Mouse (Mus musculus) splenic B cell, adult 2 months (primary cell): Measurements from ENCODE around the gene Nckap1l.

Source experiments
- DNase-seq: peaks from one replicate; pipeline ENCODE4 v3.0.0-alpha.2; 2011; ENCODE audit warnings: low read depth, low spot score
- H3K27me3 ChIP-seq: 2 replicates; pipeline ENCODE4 v1.6.1; 2012; ENCODE audit warnings: mild to moderate bottlenecking, low read length, moderate library complexity, mixed read lengths; ENCODE audit not compliant: control insufficient read depth, poor library complexity, insufficient read depth, severe bottlenecking
- H3K36me3 ChIP-seq: 2 replicates; pipeline ENCODE4 v1.6.1; 2012; ENCODE audit warnings: mild to moderate bottlenecking, low read length, moderate library complexity, mixed read lengths; ENCODE audit not compliant: control insufficient read depth, poor library complexity, insufficient read depth, severe bottlenecking

Gene Nckap1l

DNA sequence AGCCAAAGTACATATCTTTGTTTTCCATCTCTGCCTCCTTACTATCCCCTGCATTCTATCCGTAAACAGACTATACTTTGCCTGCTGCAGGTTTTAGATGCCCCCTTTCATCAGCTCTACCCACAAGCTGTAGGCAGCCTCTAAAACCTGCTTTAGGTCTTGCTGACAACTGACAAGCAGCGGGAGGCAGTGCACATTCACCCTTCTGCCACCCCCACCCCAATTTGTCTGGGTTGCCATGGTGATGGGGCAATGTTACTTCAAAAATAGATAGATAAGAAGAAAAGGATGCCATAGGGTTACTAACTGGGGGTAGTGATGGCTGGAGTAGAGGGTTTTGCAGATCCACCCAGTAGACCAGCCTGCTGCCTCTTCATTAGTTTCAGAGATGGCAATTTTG, 30.9 kb downstream of the Nckap1l start:
- no peak for DNase-seq

DNA sequence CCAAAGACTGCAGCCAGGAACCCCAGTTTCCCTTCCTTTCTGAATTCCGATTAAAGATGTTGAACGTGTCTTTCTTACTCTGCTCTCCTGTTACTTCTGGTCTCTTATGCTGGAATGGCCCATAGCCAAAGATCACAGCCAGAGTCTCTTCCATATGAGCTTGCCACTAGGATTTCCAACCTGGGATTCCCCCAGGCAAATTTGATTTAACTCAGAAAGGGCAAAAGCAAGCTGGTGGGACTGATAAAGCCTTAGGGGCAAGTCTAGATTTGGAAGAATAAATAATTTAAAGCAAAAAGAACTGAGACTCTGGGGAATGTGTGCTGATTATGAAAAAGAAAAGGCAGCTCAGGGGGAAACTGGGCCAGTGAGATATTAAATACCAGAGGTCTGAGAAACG, 31.5 kb downstream of the Nckap1l start:
- H3K36me3 ChIP-seq, result peaks cover 41% of the 10 kb centered on the region
- no peaks in the 10 kb centered on the region for H3K27me3 ChIP-seq
- DNase-seq, result no peak

More for the DNA sequence above, 30.9 kb downstream of the Nckap1l start:
- peaks cover 42% of the 10 kb centered on the region for H3K36me3 ChIP-seq
- no peaks in the 10 kb centered on the region for H3K27me3 ChIP-seq

DNA sequence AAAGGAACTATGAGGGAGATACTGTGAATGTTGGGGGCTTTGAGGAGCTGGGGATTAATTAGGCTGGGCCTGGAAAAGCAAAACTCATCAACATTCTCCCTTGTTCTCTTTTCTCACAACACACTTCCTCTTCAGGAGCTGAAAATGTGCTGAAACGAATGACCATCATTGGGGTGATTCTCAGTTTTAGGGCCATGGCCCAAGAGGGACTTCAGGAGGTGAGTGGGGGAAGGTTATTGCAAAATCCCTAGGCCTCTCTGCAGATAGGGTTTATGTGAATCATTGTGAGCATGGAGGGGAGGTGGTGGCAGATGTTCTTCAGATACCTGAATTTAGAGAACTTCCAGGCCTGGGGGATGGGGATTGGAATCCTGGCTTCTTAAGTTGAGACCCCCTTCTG, 33.1 kb downstream of the Nckap1l start:
- Histone ChIP-seq H3K36me3 (peaks cover 38% of the 10 kb centered on the region), H3K27me3 (no peaks in the 10 kb centered on the region)
- no peak for DNase-seq

DNA sequence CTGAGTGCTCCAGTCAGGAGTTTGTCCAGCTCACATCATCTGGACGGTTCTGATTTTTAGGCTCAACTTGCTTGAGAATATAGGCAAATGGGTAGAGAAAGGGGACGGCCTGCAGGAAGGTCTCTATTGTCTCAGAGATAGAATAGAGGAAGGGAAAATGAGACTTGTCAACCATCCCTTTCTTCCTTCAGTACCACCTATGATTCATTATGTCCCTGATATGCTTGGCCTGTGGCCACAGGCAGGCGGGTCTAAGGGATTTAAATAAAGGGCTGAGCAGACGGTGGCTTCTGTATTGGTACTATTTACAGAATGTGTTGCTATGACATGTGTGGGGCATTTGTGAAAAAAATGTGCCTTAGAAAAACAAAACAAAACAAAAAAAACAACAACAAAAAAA, 34.7 kb downstream of the Nckap1l start:
- DNase-seq, result no peak
- no peaks in the 10 kb centered on the region for H3K27me3 ChIP-seq
- H3K36me3 ChIP-seq, result peaks cover 41% of the 10 kb centered on the region

DNA sequence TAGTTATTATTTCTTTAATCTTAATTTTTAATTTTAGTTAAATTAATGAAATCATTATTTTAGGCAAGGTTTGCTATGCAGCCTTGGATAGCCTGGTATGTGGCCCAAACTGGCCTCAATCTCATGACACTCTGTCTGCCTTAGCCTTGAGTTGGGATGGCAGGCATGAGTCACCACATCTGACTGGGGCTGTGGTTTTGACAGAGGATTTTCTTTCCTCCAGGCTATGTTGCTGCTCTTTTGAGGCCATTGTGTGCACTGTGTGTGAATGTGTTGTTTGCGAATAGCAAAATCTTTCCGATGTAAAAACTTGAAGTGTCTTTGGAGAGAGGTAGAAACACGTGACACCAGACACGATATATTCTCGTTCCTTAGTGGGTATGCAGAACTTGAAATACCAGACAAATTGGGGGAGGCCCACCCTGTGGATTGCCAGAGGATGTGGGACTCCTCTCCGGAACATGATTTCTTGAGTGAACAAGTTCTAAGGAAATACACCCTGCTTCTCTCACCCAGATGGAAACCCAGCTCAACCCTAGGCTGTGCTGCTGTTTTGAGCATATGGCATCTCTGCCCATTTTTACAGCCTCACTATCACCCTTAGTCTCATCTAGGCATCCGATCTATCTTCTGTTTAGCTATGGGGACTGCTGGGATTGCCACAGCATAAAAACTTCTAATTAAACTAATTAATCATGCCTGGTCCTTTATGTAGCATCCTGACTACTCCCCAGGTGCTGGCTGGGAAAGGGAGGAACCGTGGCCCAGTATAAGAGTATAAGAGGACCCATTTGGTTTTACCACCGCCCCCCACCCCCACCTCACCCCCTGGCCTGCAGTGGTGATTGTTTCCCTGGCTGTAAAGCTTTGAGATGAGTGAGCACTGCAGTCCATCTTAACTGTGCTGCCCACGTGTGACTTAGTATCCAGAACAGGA, 42.9 kb downstream of the Nckap1l start:
- H3K36me3 ChIP-seq, result peaks cover 22% of the 10 kb centered on the region
- DNase-seq, result no peak
- no peaks in the 10 kb centered on the region for H3K27me3 ChIP-seq

DNA sequence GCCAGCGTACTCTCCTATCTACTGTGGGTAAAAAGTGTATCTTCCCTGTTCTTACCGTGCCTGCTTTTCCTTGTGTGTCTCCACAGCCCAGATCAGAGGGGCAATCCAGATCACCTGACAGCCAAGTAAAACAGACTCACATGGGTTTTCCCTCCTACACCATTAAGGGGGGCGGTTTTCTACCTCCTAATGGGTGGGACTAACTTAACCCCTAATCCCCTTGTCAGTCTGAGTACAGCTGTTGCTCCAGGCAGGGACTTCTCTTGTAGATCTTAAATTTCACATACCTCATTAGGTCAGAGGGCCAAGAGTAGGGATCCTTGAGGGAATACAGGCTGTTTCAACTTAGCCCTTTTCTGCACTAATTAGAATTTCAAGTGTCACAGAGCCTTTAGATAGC, 44.6 kb downstream of the Nckap1l start:
- Histone ChIP-seq H3K27me3 (no peaks in the 10 kb centered on the region), H3K36me3 (peaks cover 10% of the 10 kb centered on the region)
- no peak for DNase-seq

DNA sequence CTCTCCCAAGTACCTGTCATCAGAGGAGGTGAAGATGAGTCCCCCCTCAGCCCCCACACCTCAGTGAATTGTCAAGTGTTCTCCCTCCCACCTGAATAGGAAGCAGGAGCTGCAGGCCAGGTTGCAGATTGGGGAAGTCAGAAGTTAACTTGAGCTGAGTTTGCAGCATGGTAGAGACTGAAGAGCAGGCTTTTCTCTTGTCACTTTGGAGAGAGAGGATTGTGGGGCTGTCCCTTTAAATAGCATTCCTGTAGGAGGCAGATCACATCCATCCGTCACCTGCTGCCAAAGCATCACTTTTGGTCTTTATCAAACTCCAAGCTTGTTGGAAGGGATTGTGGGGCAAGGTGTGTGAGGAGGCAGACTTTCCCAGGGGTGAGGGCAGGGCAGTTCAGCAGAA, 47.1 kb downstream of the Nckap1l start:
- H3K36me3 ChIP-seq, result peaks cover 8% of the 10 kb centered on the region; the same call in 1 of the 2 replicates
- no peaks in the 10 kb centered on the region for H3K27me3 ChIP-seq
- no peak for DNase-seq

DNA sequence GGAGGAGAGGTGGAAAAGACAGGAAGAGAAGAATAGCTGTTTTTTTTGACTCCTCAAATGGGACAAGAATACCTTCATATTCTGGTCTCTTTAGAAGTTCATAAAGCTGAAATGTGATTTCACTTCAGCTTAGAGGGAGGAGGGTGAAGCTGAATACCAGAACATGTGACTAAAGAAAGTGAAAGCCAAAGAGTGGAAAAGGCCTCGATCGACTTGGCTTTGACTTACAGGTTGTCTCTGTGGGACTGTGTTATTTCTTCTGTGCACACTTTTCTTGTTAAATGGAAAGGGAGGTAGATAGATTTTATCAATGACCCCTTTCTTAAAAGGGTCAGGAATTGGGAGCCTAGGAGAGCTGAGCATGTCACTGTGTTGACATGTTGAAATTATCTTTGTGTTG, 47.6 kb downstream of the Nckap1l start:
- Histone ChIP-seq H3K36me3 (peaks cover 8% of the 10 kb centered on the region; the same call in 1 of the 2 replicates), H3K27me3 (no peaks in the 10 kb centered on the region)
- DNase-seq, result peak; percentile 21

DNA sequence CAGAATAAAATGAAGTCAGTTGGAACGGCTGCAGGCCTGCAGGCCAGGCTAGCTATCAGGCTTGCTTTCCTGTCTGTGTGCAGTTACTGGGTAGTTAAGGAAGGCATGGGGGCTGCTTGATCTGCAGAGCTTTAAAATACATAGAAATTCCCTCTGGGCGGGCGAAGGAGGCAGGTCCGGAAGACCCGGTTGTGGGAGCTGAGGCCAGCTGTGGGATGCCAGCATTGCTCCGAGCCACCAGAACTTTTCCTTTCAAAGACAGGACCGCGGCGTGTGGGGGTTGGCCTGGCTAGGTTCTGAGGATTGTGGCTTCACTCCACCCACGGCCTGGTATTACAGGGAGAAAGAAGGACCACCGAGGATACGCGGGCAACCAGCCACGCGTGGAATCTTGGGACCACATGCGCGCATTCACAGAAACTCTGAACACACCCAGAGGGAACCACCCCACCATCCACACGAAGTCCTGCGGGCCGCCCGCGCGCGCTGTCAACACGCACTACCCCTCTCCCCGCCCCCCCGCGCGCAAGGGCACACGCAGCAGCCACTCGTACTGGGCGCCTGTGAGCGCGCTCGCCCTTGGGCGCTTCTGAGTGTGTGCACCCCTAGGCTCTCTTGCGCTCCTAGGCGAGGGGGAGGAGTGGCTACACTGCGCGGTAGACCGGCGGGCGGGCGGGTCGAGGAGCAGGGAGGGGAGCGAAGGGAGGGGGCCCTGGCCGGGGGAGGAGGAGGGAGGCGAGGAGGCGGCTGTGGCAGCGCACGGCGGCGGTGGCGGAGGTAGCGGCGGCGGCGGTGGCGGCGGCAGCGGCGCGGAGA, 49.0 kb downstream of the Nckap1l start, which contains the start of gene Pde1b:
TSS of gene Pde1b (plus strand) at position 600 of the 816 bp plus-strand sequence.
- Histone ChIP-seq H3K27me3 (no peaks in the 10 kb centered on the region), H3K36me3 (no peaks in the 10 kb centered on the region; the same call in 1 of the 2 replicates)
- DNase-seq, result peak; percentile 62

DNA sequence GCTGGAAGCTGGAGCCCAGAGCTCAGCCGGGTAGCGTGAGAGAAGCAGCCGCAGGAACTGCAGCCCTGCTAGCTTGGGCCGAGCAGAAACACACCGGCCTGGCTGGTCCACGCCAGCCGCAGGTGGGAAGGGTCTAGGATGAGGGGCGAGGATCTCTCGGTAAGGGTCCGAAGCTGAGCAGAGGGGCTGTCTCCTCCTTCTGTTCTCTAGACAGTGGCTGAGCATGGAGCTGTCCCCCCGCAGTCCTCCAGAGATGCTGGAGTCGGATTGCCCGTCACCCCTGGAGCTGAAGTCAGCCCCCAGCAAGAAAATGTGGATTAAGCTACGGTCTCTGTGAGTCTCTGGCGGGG, 49.6 kb downstream of the Nckap1l start:
- H3K27me3 ChIP-seq, result no peaks in the 10 kb centered on the region
- DNase-seq, result no peak
- no peaks in the 10 kb centered on the region; the same call in 1 of the 2 replicates for H3K36me3 ChIP-seq

DNA sequence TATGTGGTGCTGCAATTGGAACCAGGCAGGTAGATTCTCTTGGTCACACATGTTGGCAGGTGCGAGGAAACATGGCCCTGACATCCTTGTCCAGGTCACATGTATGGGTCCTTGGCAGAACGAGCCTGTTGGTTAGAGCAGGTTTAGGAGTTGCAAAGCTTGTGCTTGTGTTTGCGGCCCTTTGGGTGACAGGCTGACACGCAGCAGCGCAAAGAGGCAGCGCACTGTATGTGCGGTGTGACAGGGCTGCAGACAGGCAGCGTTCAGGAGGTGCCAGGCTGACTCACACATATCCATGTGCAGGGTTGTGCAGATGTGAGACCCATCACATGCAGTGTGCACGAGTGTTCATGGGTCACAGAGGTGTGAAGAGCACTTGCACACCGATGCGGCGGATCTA, 50.1 kb downstream of the Nckap1l start:
- DNase-seq, result no peak
- Histone ChIP-seq H3K27me3 (no peaks in the 10 kb centered on the region), H3K36me3 (no peaks in the 10 kb centered on the region; the same call in 1 of the 2 replicates)

DNA sequence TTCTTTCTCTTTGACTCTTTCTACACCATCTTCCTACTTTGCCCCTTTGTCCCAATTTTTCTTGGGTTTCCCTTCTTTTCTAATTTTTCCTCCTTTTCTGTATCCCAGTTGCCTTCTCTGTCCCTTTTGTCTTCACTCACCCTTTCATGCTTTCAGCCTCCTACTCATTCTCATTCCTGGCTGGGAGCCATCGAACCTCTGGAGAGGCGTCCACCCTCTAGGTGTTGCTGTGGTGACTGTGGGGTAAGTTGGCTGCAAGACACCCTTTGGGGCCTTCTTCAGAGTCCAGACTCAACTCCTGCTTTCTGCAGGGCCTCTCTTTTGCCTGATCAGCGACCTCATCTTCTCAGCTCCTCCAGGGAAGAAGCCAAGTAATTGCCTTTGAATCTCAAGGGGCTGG, 55.7 kb downstream of the Nckap1l start:
- DNase-seq, result no peak
- no peaks in the 10 kb centered on the region for H3K27me3 ChIP-seq

DNA sequence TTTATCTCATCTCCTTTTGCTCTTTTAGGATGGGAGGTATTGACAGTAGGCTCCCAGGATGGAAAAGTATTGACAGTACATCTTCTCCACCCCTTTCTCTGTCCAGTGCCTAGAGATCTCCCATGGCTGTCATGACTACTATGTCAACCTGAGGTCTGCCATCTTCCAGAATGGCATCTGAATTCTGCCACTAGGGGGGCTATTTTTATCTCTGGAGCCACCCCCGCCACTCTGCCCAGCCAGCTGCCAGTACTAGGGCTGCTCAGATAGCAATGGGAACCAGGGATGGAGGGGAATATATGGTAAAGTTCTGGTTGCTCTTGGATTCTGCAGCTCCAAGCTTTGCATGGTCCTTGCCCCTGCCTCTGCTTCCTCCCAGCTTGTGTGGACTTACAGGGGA, 58.1 kb downstream of the Nckap1l start:
- no peak for DNase-seq
- H3K27me3 ChIP-seq, result no peaks in the 10 kb centered on the region
- no peaks in the 10 kb centered on the region for H3K36me3 ChIP-seq

More for the DNA sequence above, 55.7 kb downstream of the Nckap1l start:
- no peaks in the 10 kb centered on the region for H3K36me3 ChIP-seq

DNA sequence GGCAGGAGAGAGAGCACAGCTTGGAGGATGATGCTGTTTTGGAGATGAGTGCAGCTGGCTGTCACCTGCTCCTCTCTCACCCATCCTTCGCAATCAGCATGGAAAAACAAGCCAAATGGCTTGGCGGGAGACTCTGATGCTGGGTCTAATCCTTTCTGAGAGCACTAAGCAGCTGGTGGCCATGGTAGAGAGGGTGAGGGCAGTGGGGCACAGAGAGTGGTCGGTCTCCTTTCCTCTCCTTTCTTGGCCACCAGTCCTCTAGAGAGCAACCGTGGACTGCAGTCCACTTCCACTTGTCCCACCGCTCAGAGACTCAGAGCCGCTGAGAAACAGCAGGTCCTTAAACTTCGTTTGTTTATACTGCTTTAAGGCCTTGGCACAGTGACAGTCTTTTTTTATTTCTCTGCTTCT, 60.0 kb downstream of the Nckap1l start:
- Histone ChIP-seq H3K36me3 (no peaks in the 10 kb centered on the region), H3K27me3 (no peaks in the 10 kb centered on the region)
- DNase-seq, result no peak

DNA sequence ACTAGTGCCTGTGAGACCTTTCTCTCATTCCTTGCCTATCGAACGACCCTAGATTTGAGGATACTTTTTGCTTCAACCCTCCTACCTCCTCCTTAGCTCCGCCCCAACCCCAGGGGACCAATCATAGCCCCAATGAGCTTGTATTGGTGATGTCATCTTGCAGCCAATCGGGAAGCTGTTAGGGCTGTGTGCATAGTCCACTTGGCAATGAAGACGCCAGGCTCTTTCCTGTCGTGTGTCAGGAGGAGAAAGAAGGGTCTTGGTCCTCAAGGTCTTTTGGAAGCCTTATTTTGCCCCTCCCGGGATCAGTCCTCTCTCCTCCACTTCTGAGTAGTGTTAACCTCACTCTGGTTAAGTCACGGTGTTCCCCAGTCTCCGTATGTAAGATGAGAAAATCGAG, 60.5 kb downstream of the Nckap1l start:
- H3K27me3 ChIP-seq, result no peaks in the 10 kb centered on the region
- H3K36me3 ChIP-seq, result no peaks in the 10 kb centered on the region
- DNase-seq, result peak; percentile 40
